Comparison of ENCODE assay signal across 14 mouse cellular contexts in genomic region chr17:50158565-50158964, GRCm38 (mm10). TPM values are rescaled to one million over a fixed set of nuclear protein-coding genes. Genes with fewer than 3 reads are reported as not detected.
A peak's percentile ranks its signal among the peaks of the same experiment; 100 is the strongest.
DNase-seq lines count a peak whose midpoint lies in the region; ATAC-seq and TF ChIP-seq lines count a peak whose summit lies in the region.
"Had no signal": no experiment of that assay in that cellular context is flagged by ENCODE, and none has a peak within 500 bp of the region (broad histone marks: within the 10 kb centered on the region; RNA-seq: fewer than 3 reads in every experiment).

No protein-coding gene starts in this region.

- no peak overlapping the region for H3K4me2 ChIP-seq in forebrain, embryonic 14.5 days (ENCODE audit: low read length)
- H3K4me2 ChIP-seq: embryonic facial prominence, embryonic 13.5 days; intestine, embryonic 15.5 days; limb, embryonic 13.5 days; neural tube, embryonic 13.5 days had no signal

- no peak for TF ChIP-seq POLR2A in thymus, adult 2 months (IDR thresholded peaks at IDR 0.05; ENCODE audit: control insufficient read depth, extremely low read depth, insufficient read depth, low read length, poor library complexity)

- no peaks in the 10 kb centered on the region for H3K27me3 ChIP-seq in thymus, adult 2 months (ENCODE audit: control insufficient read depth, insufficient read depth, low read length)
- no peaks in the 10 kb centered on the region for H3K27me3 ChIP-seq in forebrain, embryonic 14.5 days (replicated peaks; ENCODE audit: control insufficient read depth, insufficient read depth, low read length)
- H3K27me3 ChIP-seq: embryonic facial prominence, embryonic 13.5 days; intestine, embryonic 15.5 days; limb, embryonic 13.5 days; neural tube, embryonic 13.5 days had no signal

- no peak for TF ChIP-seq CTCF in thymus, adult 2 months (IDR thresholded peaks at IDR 0.05; ENCODE audit: borderline replicate concordance, control insufficient read depth, extremely low read depth, insufficient read depth, low read length, poor library complexity)

- WGBS in thymus, adult 2 months, result 11% methylated on average over 6 of the region's 6 CpGs
- 83% methylated on average over 6 of the region's 6 CpGs for WGBS in forebrain, embryonic 14.5 days

- no peaks in the 10 kb centered on the region for H3K9me3 ChIP-seq in forebrain, embryonic 14.5 days (replicated peaks; ENCODE audit: control insufficient read depth, low read length)
- H3K9me3 ChIP-seq: embryonic facial prominence, embryonic 13.5 days; intestine, embryonic 15.5 days; limb, embryonic 13.5 days; neural tube, embryonic 13.5 days had no signal

- peak; percentile 55 for DNase-seq in thymus, adult 2 months
- DNase-seq in thymus, postnatal 10 days (ENCODE audit: low spot score in 2 of 2), result no peak
- DNase-seq in forebrain, embryonic 14.5 days (ENCODE audit: low spot score), result no peak
- DNase-seq in cerebellum, adult 9-10 months, result no peak
- DNase-seq in kidney, adult 8-10 months, result no peak
- DNase-seq in heart, adult 11 months, result no peak
- DNase-seq: cerebellum, adult 8-10 months; right cerebral cortex, postnatal 4 days had no signal

- peak; percentile 91 for ATAC-seq in inflammation-experienced regulatory T-cells, adult 6 months
- peak; percentile 25 for ATAC-seq in monocyte, adult 5-6 weeks (replicated peaks; ENCODE audit: insufficient number of reproducible peaks, low FRiP score, low TSS enrichment, poor library complexity, severe bottlenecking)
- no peak for ATAC-seq in forebrain, embryonic 14.5 days
- ATAC-seq: intestine, embryonic 15.5 days had no signal

- no peak overlapping the region for H3K4me3 ChIP-seq in thymus, adult 2 months (ENCODE audit: control insufficient read depth, insufficient read depth, low read length)
- H3K4me3 ChIP-seq in forebrain, embryonic 14.5 days (ENCODE audit: low read depth, low read length), result no peak overlapping the region
- H3K4me3 ChIP-seq: embryonic facial prominence, embryonic 13.5 days; intestine, embryonic 15.5 days; limb, embryonic 13.5 days; neural tube, embryonic 13.5 days had no signal

- H3K36me3 ChIP-seq in thymus, adult 2 months (ENCODE audit: control insufficient read depth, insufficient read depth, low read length), result no peaks in the 10 kb centered on the region
- no peaks in the 10 kb centered on the region for H3K36me3 ChIP-seq in forebrain, embryonic 14.5 days (ENCODE audit: control insufficient read depth, insufficient read depth, low read length)
- H3K36me3 ChIP-seq: embryonic facial prominence, embryonic 13.5 days; intestine, embryonic 15.5 days; limb, embryonic 13.5 days; neural tube, embryonic 13.5 days had no signal

- peaks cover 19% of the 10 kb centered on the region for H3K4me1 ChIP-seq in thymus, adult 2 months (replicated peaks; ENCODE audit: control insufficient read depth, insufficient read depth, low read length)
- H3K4me1 ChIP-seq in forebrain, embryonic 14.5 days (ENCODE audit: control insufficient read depth, insufficient read depth, low read length), result no peaks in the 10 kb centered on the region
- H3K4me1 ChIP-seq: embryonic facial prominence, embryonic 13.5 days; intestine, embryonic 15.5 days had no signal

- no peak overlapping the region for H3K9ac ChIP-seq in forebrain, embryonic 14.5 days (ENCODE audit: low read length)
- H3K9ac ChIP-seq: embryonic facial prominence, embryonic 13.5 days; intestine, embryonic 15.5 days; limb, embryonic 13.5 days; neural tube, embryonic 13.5 days had no signal

- peak overlapping the region; percentile 8; the same call in 1 of the 2 replicates for H3K27ac ChIP-seq in thymus, adult 2 months (ENCODE audit: control insufficient read depth, insufficient read depth, low read length)
- H3K27ac ChIP-seq in forebrain, embryonic 14.5 days (ENCODE audit: low read depth, low read length), result no peak overlapping the region
- H3K27ac ChIP-seq: embryonic facial prominence, embryonic 13.5 days; intestine, embryonic 15.5 days; limb, embryonic 13.5 days; neural tube, embryonic 13.5 days had no signal

RNA-seq across cellular contexts. Expression of gene Rftn1, which starts 31.9 kb away (rescaled TPM):
- 102 and 163 TPM in 2 replicates for polyA plus RNA-seq in thymus, adult 2 months (2012; rRNA removed)
- polyA plus RNA-seq in inflammation-experienced regulatory T-cells, adult 6 months (2017; shearing (Covaris generic)), result 10 to 100 TPM; 22.7 to 31.1 (median 30.9) TPM
- 61.3 to 69.2 TPM (median 68.2 TPM) in 3 replicates for total RNA-seq in monocyte, adult 5-6 weeks (2017)
- 14.8 and 21.1 TPM in 2 replicates for polyA plus RNA-seq in forebrain, embryonic 14.5 days (2014; fragmentation: Nextera tagmentation; extraction: Ambion mirVana)
